Mouse (Mus musculus): ENCODE results near the gene Wdr41. TPM values are rescaled to one million over a fixed set of nuclear protein-coding genes. Genes with fewer than 3 reads are reported as not detected.

Wdr41 gene
- total and polyA plus RNA-seq, 2 experiments from 2014 or later, result 22.2 to 26.6 TPM

- DNase-seq (ENCODE audit: low spot score), result no peak
- no peaks in the 10 kb centered on the region for H3K27me3 ChIP-seq (ENCODE audit: insufficient read depth, low read length)
- 90% methylated on average over 7 of the region's 7 CpGs for WGBS
- no peak for TF ChIP-seq CTCF (IDR thresholded peaks at IDR 0.05; ENCODE audit: low read depth)
- H3K9ac ChIP-seq (replicated peaks; ENCODE audit: low read length), result no peak overlapping the region
- H3K36me3 ChIP-seq (ENCODE audit: insufficient read depth, low read length), result no peaks in the 10 kb centered on the region
- no peaks in the 10 kb centered on the region for H3K9me3 ChIP-seq (ENCODE audit: low read length)
- H3K4me2 ChIP-seq (ENCODE audit: low read depth, low read length), result no peak overlapping the region
- no peak overlapping the region for H3K27ac ChIP-seq
- ATAC-seq, result no peak
- H3K4me1 ChIP-seq (ENCODE audit: insufficient read depth, low read length), result no peaks in the 10 kb centered on the region
- H3K4me3 ChIP-seq (ENCODE audit: low read length), result no peak overlapping the region
These were observed 35.6 kb downstream of the Wdr41 start for GRCm38 (mm10) chr13:95011546-95012257.

GRCm38 (mm10) chr13:95017278-95017677 lies 41.1 kb downstream of the Wdr41 start:
- Histone ChIP-seq H3K9ac (replicated peaks; ENCODE audit: low read length) (no peak overlapping the region), H3K9me3 (ENCODE audit: low read length) (no peaks in the 10 kb centered on the region), H3K36me3 (ENCODE audit: insufficient read depth, low read length) (no peaks in the 10 kb centered on the region), H3K27me3 (ENCODE audit: insufficient read depth, low read length) (no peaks in the 10 kb centered on the region), H3K4me3 (ENCODE audit: low read length) (no peak overlapping the region), H3K4me2 (ENCODE audit: low read depth, low read length) (no peak overlapping the region), H3K27ac (no peak overlapping the region), H3K4me1 (ENCODE audit: insufficient read depth, low read length) (no peaks in the 10 kb centered on the region)
- 82% methylated on average over 6 of the region's 6 CpGs for WGBS
- ATAC-seq, result no peak
- no peak for TF ChIP-seq CTCF (IDR thresholded peaks at IDR 0.05; ENCODE audit: low read depth)
- no peak for DNase-seq (ENCODE audit: low spot score)

- no peaks in the 10 kb centered on the region for H3K9me3 ChIP-seq (ENCODE audit: low read length)
- peak; percentile 90 for ATAC-seq
- 0 out of 2 replicates have a peak overlapping the region, but pooled peaks have one; percentile 25 for H3K4me2 ChIP-seq (ENCODE audit: low read depth, low read length)
- WGBS, result 4% methylated on average over 9 of the region's 9 CpGs
- no peaks in the 10 kb centered on the region for H3K36me3 ChIP-seq (ENCODE audit: insufficient read depth, low read length)
- peak; percentile 94 for DNase-seq (ENCODE audit: low spot score)
- H3K4me3 ChIP-seq (ENCODE audit: low read length), result no peak overlapping the region
- no peaks in the 10 kb centered on the region for H3K4me1 ChIP-seq (ENCODE audit: insufficient read depth, low read length)
- H3K9ac ChIP-seq (replicated peaks; ENCODE audit: low read length), result no peak overlapping the region
- no peaks in the 10 kb centered on the region for H3K27me3 ChIP-seq (ENCODE audit: insufficient read depth, low read length)
- peak; percentile 92 for TF ChIP-seq CTCF (IDR thresholded peaks at IDR 0.05; ENCODE audit: low read depth)
- H3K27ac ChIP-seq, result peak overlapping the region; percentile 22; the same call in 1 of the 2 replicates
These were observed 41.8 kb downstream of the Wdr41 start for GRCm38 (mm10) chr13:95017916-95018315.

- Histone ChIP-seq H3K27ac (no peak overlapping the region; the same call in 1 of the 2 replicates), H3K4me1 (ENCODE audit: insufficient read depth, low read length) (no peaks in the 10 kb centered on the region), H3K9me3 (ENCODE audit: low read length) (no peaks in the 10 kb centered on the region), H3K27me3 (ENCODE audit: insufficient read depth, low read length) (no peaks in the 10 kb centered on the region), H3K36me3 (ENCODE audit: insufficient read depth, low read length) (no peaks in the 10 kb centered on the region; the same call in 1 of the 2 replicates), H3K9ac (replicated peaks; ENCODE audit: low read length) (no peak overlapping the region), H3K4me2 (ENCODE audit: low read depth, low read length) (no peak overlapping the region), H3K4me3 (ENCODE audit: low read length) (no peak overlapping the region)
- WGBS, result 86% methylated on average over 6 of the region's 6 CpGs
- DNase-seq (ENCODE audit: low spot score) (no peak), ATAC-seq (no peak)
- TF ChIP-seq CTCF (IDR thresholded peaks at IDR 0.05; ENCODE audit: low read depth), result no peak
These were observed 43.2 kb downstream of the Wdr41 start for GRCm38 (mm10) chr13:95019345-95019744.

GRCm38 (mm10) chr13:95020216-95020615 lies 44.1 kb downstream of the Wdr41 start:
- H3K9ac ChIP-seq (replicated peaks; ENCODE audit: low read length), result no peak overlapping the region
- no peak for DNase-seq (ENCODE audit: low spot score)
- no peak overlapping the region for H3K4me3 ChIP-seq (ENCODE audit: low read length)
- 85% methylated on average over 6 of the region's 6 CpGs for WGBS
- ATAC-seq, result no peak
- H3K9me3 ChIP-seq (ENCODE audit: low read length), result no peaks in the 10 kb centered on the region
- no peaks in the 10 kb centered on the region for H3K4me1 ChIP-seq (ENCODE audit: insufficient read depth, low read length)
- H3K36me3 ChIP-seq (ENCODE audit: insufficient read depth, low read length), result no peaks in the 10 kb centered on the region; the same call in 1 of the 2 replicates
- no peaks in the 10 kb centered on the region for H3K27me3 ChIP-seq (ENCODE audit: insufficient read depth, low read length)
- TF ChIP-seq CTCF (IDR thresholded peaks at IDR 0.05; ENCODE audit: low read depth), result no peak
- no peak overlapping the region for H3K4me2 ChIP-seq (ENCODE audit: low read depth, low read length)
- H3K27ac ChIP-seq, result no peak overlapping the region

GRCm38 (mm10) chr13:95030828-95031227 lies 54.7 kb downstream of the Wdr41 start:
- Histone ChIP-seq H3K4me1 (ENCODE audit: insufficient read depth, low read length) (no peaks in the 10 kb centered on the region; the same call in 1 of the 2 replicates), H3K27ac (no peak overlapping the region), H3K27me3 (ENCODE audit: insufficient read depth, low read length) (no peaks in the 10 kb centered on the region), H3K9ac (replicated peaks; ENCODE audit: low read length) (no peak overlapping the region), H3K9me3 (ENCODE audit: low read length) (no peaks in the 10 kb centered on the region), H3K4me2 (ENCODE audit: low read depth, low read length) (no peak overlapping the region), H3K4me3 (ENCODE audit: low read length) (no peak overlapping the region), H3K36me3 (ENCODE audit: insufficient read depth, low read length) (peaks cover 4% of the 10 kb centered on the region; the same call in 1 of the 2 replicates)
- 83% methylated on average over 6 of the region's 6 CpGs for WGBS
- TF ChIP-seq CTCF (IDR thresholded peaks at IDR 0.05; ENCODE audit: low read depth), result no peak
- ATAC-seq (no peak), DNase-seq (ENCODE audit: low spot score) (no peak)
